Mouse (Mus musculus) CD4-positive naive resting alpha-beta T cell, adult 76 days (primary cell): ENCODE data around the gene Tubb3. TPM values are rescaled to one million over a fixed set of nuclear protein-coding genes. Genes with fewer than 3 reads are reported as not detected.

Source experiments
- total RNA-seq: library from RNA; stranded (reverse); gene quantifications from one replicate; pipeline ENCODE4 v1.2.4, GENCODE M21; 2023

Gene Tubb3
- total RNA-seq = 0.41 TPM

GRCm38 (mm10) chr8:123411246-123411645 is at the start of gene Tubb3:
Gene Tubb3 (plus strand): TSS chr8:123411424.

DNA sequence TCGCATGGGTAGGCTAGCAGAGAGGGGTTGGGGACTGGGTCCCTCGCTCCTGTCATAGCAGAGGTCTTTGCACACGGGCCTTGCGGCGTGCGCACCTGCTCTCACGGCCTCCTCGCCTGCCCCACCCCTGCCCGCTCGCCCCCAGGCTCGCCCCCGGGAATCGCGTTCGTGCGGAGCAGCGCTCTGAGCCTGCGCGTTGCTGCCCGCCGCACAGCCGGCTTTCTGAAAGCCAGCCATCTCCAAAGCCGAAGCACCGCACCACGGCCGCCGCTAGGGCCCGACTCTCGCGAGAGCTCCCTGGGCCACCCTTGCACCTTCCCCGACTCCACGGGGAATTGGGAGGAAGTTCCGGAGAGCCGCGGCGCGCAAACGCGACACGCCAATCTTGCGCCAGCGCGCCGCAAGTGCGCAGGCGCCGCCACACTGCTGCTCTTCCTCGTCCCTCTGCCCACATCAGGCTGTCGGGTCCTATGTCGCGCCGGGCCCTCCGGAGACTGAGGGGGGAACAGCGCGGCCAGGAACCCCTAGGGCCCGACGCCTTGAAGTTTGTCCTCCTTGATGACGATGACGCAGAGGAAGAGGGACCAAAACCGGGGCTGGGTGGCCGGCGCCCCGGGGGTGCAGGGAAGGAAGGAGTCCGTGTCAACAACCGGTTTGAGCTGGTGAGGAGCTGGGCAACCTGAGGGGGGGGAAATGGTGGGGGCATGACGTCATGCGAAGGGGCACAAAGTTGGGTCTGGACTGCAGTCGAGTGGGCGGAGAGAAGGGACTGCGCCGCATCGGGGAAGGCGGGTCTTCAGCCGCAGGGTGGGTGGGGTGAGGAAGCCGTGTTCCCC is 37.6 kb upstream of the Tubb3 start, which contains the start of gene Tcf25:
Gene Tcf25, plus strand, starts transcription at position 351 of the 836 bp plus-strand sequence.

GRCm38 (mm10) chr8:123406786-123407185 is 4.4 kb upstream of the Tubb3 start, which contains the start of gene Mc1r:
Gene Mc1r (plus strand): TSS chr8:123407107.

GRCm38 (mm10) chr8:123423441-123423840 is 12.2 kb downstream of the Tubb3 start, which contains the start of gene Def8:
Gene Def8 (plus strand): TSS chr8:123423527.

Other genes starting within 250 kb of the Tubb3 start
- not detected for gene Dpep1, start 225.2 kb upstream of the Tubb3 start, total RNA-seq
- 84.7 TPM for gene Chmp1a, start 198.7 kb upstream of the Tubb3 start, total RNA-seq
- gene Spata33, start 198.6 kb upstream of the Tubb3 start, total RNA-seq = not detected
- 36.5 TPM for gene Cdk10, start 186.6 kb upstream of the Tubb3 start, total RNA-seq
- 11.0 TPM for gene Spata2l, start 175.2 kb upstream of the Tubb3 start, total RNA-seq
- 25.1 TPM for gene Zfp276, start 157.2 kb upstream of the Tubb3 start, total RNA-seq
- gene Vps9d1, start 157.1 kb upstream of the Tubb3 start, total RNA-seq = 28.8 TPM
- gene Fanca, start 92.8 kb upstream of the Tubb3 start, total RNA-seq = 10.6 TPM
- gene Spire2, start 78.7 kb upstream of the Tubb3 start, total RNA-seq = not detected
- gene Tcf25, start 37.7 kb upstream of the Tubb3 start, total RNA-seq = 247 TPM
- not detected for gene Mc1r, start 4.3 kb upstream of the Tubb3 start, total RNA-seq
- gene Def8, start 12.1 kb downstream of the Tubb3 start, total RNA-seq = 13.2 TPM
- gene Afg3l1, start 66.5 kb downstream of the Tubb3 start, total RNA-seq = 46.9 TPM
- not detected for gene Dbndd1, start 104.0 kb downstream of the Tubb3 start, total RNA-seq
- gene Gas8, start 107.4 kb downstream of the Tubb3 start, total RNA-seq = 3.1 TPM
- not detected for gene Rhou, start 242.5 kb downstream of the Tubb3 start, total RNA-seq